Mouse (Mus musculus) megakaryocyte progenitor cell, adult 5-6 weeks (primary cell): ENCODE measurements around the gene Mdc1. TPM values are rescaled to one million over a fixed set of nuclear protein-coding genes. Genes with fewer than 3 reads are reported as not detected.

Source experiments
- ATAC-seq: replicated peaks from 2 replicates; pipeline ENCODE4 v1.8.0; 2016; ENCODE audit warnings: mild to moderate bottlenecking, moderate TSS enrichment, inconsistent platforms; ENCODE audit not compliant: poor library complexity
- total RNA-seq, 2 experiments: library from RNA; stranded (forward) in 1 of 2; stranded (reverse) in 1 of 2; fragments of 157-497, 149-512 nt in 1 of 2; fragments of 200-1000 nt in 1 of 2; gene quantifications; 2 replicates each; pipeline versions ENCODE4 v1.2.3 to v1.2.4; 2015 to 2017

The Mdc1 gene
- total RNA-seq (2015) (77.6 and 77.8 TPM in 2 replicates), total RNA-seq (2017) (17.5 and 17.6 TPM in 2 replicates)

GRCm38 (mm10) chr17:35841076-35841950, at the start of gene Mdc1:
Mdc1 (plus strand) TSS chr17:35841515.
- peak; percentile 71 for ATAC-seq

DNA sequence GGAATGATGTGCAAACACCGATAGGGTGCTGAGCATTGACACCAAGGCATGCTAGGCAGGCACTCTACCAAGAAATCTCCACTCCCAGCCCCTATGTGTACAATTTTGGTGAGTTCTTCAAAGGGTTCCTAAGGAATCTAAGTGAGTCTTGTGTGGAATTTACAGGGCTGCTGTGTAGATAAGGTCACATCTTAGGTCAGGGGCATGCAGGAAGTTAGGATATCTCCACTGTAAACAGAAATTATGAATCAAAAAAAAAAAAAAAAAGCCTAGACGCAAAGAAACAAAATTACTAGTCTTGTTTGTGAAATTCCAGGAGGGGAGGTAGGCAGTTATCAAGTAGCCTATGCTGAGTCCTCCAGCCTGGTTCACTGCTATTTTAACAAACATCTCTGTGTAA, 48.5 kb upstream of the Mdc1 start:
- no peak for ATAC-seq

GRCm38 (mm10) chr17:35795099-35795498, 46.2 kb upstream of the Mdc1 start:
- ATAC-seq: peak; percentile 67

- ATAC-seq: no peak
Observed at GRCm38 (mm10) chr17:35795656-35796055, 45.7 kb upstream of the Mdc1 start.

GRCm38 (mm10) chr17:35796835-35797234, 44.5 kb upstream of the Mdc1 start:
- peak; percentile 28; the same call in 1 of the 2 replicates for ATAC-seq

- ATAC-seq: no peak
Observed at GRCm38 (mm10) chr17:35800905-35801304, 40.4 kb upstream of the Mdc1 start.

DNA sequence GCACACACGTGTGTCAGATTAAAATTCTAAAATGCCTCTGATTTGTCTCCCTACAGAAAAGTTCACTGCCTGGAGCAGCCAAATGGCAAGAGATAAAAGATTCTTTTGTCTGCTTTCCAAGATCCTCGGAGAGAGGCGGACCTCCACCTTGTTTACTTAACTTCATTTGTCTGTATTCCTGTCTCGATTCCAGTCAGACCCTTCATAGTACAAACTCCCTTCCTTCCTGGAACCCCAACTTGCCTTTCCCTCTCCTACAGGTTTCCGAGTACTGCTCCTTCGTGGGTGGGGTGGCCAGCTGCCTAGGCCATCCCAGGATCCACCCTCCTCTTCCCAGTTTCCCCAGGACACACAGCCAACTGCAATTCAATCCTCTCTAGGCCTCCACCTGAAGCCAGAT, 38.3 kb upstream of the Mdc1 start:
- no peak for ATAC-seq

DNA sequence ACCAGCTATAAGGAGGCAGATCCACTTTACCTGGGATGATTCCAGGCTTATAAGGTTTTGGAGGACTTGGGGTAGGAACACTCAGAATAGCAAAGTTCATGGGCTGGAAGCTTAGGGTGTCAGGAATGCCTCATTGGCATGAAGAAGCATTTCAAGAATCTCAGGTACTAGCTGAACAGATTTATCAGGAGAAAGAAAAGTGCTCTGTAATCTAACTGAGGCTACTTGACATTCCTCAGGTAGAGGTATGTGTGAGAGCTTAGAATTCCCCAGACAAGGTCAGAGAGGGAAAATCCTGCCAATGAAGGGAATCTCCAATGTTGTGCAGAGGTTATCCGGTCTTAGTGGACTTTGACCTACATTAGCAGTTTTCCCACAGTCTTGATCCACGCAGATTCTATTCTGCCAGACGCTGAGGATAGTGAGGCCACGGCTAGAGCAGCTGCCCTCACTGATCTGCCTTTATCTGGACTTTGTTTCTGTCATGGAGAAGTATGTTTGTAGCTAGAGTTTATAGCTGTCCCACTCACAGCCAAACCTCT, 37.4 kb upstream of the Mdc1 start:
- no peak for ATAC-seq

DNA sequence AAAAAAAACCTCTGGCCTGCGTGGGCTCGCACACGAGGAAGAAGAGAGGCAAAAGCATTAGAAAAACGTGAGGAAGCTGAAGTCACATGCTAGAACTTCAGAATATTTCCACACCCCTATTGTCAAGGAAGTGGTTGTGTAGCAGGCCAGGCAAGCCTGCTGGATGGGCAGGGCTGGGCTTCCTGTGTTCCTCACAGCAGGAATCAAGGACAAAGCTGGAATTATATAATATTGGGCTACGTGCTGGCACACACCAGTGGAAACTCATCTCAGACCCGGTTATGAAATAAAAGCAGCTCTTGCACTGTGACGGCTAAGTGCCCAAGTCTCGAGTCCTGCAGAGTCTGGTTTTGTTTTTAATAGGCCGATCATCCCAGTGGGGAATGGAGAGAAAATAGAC, 33.2 kb upstream of the Mdc1 start:
- ATAC-seq: peak; percentile 30; the same call in 1 of the 2 replicates

- no peak for ATAC-seq
Observed at GRCm38 (mm10) chr17:35809395-35809794, 31.9 kb upstream of the Mdc1 start.

DNA sequence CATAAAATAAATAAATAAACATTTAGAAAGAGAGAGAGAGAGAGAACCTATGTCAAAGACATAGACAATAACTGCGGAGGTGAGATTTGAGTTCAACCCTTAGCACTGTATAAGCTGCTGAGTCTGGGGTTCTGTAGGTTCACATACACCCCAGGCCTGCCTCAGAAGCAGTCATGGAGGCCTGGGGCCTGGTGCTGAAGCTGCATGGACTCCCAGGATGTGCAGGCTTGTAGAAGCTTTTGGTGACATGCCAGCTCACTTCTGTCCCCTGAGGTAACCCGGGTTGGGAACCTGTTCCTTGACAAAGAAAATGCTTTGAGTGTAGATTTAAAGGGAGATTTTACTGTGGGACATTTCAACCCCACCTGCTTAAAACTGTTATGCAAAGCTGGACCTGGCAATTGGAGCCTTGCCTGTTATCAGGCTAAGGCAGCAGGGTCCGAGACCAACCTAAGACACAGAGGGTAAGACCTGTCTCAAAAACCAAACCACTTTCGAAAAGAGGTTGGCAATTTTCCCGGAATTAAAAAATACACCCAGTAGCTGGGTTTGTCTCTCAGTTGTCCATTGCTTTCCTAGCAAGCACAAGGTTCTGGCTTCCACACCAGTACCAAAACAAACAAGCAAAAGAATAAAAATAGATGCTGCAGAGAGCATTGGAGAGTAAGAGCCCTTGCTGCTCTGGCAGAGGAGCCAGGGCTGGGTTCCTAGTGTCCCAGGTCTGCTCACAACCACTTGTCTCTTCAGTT, 30.2 kb upstream of the Mdc1 start:
- peak; percentile 53 for ATAC-seq

GRCm38 (mm10) chr17:35812307-35812706, 29.0 kb upstream of the Mdc1 start:
- ATAC-seq: no peak

GRCm38 (mm10) chr17:35812736-35813135, 28.6 kb upstream of the Mdc1 start:
- ATAC-seq: no peak

DNA sequence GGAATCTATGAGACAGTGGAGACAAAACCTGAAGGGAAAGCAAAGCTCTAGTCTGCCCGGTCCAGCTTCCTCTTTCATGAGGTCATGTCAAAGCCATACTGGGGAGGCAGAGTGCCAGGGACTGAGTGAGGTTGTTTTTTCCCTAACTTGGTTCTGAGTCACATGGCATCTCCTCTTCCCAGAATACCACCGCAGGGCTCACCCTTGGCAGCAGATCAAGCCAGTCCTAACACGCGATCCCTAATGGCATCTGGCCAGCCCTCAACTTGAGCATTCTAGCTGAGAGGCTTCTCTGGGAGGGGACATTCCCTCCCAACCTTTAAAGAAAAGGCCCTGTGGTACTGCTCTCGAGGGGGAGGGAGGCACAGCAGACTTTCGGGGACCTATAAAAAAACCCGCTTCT, 28.1 kb upstream of the Mdc1 start:
- ATAC-seq: peak; percentile 60

GRCm38 (mm10) chr17:35813653-35814052, 27.7 kb upstream of the Mdc1 start:
- peak; percentile 33; the same call in 1 of the 2 replicates for ATAC-seq

DNA sequence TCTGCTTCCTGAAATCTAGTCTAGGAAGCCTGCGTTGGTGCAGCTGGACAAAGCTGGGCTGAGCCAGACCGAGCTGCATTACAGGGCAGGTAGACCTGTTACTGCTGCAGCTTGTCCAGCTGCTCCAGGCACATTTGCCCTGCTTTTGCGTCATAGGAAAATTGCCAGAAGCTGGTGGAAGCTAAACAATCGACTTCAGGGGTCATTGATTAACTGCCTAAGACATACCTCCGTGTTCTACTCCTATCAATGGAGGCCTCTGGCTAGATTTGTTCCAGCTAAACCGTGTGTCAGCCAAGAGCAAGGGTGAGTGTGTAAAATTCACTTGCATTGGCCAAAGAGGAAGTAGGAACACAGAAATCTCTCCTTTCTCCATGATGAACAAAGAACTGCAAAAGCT, 26.6 kb upstream of the Mdc1 start:
- no peak for ATAC-seq

DNA sequence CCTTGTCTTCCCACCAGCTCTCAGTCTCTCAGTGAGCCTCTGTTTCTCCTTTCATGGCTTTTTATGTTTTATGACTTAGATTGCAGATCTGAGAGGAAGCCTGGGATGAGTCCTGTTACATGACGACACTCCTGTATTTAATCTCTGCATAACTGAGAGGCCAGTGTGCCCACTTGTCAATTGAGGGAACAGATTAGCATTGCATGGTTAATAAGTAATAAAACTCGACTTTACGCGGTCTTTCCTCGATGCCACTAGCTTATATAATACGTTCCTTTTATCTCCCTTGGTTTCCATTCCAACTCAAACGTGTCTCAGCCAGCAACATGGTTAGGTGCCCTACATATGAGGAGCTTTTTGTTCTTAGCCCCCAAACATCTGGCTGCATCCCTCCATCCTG, 25.5 kb upstream of the Mdc1 start:
- no peak for ATAC-seq

DNA sequence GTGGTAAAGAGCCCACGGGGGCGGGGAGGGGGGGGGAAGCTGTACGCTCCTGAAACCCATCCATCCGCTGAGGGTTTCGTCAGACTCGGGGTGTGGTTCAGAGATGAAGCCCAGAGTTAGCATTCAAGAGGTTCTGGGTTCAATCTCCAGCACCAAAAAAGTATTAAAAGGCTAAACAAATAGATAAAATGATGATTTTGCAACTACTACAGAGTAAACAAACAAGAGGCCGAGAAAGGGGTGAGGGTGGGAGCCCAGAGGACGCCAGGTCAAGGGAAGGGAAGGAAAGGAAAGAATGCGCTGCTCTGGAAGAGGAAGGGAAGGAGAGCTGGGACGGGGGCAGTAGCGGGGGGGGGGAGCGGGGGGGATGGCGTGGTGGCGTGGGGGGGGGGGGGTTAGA, 24.6 kb upstream of the Mdc1 start:
- no peak for ATAC-seq

DNA sequence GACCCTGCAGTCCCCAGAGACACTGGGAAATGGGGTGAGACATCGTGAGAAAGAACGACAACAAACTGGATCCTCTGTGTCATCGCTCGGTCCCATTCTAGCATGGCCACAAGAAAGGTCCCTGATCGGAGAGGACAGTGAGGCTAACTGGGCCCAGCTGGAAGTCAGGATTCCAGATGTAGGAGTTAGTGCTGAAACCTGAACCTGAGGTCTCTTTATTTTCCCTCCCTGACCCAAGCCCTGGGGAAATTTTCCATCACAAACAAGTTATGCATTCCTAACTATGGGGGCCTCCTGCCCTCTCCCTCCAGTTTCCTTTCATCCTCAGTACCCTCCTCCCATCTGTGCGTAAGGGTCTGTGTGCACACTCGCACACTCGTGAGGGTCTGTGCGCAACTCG, 24.1 kb upstream of the Mdc1 start:
- no peak for ATAC-seq

DNA sequence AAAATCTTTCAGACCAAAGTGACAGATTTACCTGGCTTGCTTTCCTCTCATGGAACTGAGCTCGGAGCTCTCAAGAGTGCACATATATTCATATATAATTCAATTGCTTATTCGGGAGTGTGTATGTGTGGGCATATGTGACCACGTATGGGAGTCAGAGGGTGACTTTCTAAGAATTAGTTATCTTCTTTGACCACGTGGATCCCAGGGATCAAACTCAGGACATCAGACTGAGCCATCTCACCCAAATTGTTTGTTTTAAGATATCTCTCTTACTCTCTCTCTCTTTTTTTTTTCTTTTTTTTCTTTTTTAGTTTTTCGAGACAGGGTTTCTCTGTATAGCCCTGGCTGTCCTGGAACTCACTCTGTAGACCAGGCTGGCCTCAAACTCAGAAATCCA, 21.2 kb upstream of the Mdc1 start:
- no peak for ATAC-seq
